Mouse (Mus musculus): ENCODE results near the gene Ror1. TPM values are rescaled to one million over a fixed set of nuclear protein-coding genes. Genes with fewer than 3 reads are reported as not detected.

The Ror1 gene
- polyA plus RNA-seq, 1 experiment from 2014 or later, result 13.0 TPM

DNA sequence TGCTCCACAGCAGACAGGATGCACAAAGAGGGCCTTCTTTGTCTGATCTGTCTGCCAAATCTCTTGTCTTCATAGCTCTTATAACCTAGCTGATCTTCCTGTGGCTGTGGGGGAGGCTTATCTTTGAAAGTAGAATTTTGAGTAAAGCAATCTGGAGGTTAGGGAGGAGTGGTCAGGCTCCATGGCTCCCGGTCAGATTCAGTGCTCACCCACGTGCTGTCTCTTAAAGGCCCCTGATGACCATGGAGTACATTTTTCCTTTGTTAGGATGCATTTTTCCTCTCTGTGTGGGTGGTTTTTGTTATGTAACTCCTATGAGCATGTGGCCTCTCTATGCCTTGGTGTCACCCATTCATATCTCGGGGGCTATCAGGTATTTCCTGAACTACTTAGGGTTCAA is 71.3 kb downstream of the Ror1 start:
- Histone ChIP-seq H3K4me1 (replicated peaks; ENCODE audit: control insufficient read depth, insufficient read depth, low read length) (peaks cover 36% of the 10 kb centered on the region), H3K27ac (ENCODE audit: low read length) (no peak overlapping the region), H3K9ac (ENCODE audit: low read length) (no peak overlapping the region), H3K9me3 (ENCODE audit: control insufficient read depth, low read length) (no peaks in the 10 kb centered on the region), H3K27me3 (ENCODE audit: control insufficient read depth, insufficient read depth, low read depth, low read length) (no peaks in the 10 kb centered on the region), H3K4me2 (ENCODE audit: low read depth, low read length) (no peak overlapping the region), H3K4me3 (ENCODE audit: low read length) (no peak overlapping the region), H3K36me3 (ENCODE audit: control insufficient read depth, insufficient read depth, low read length) (no peaks in the 10 kb centered on the region)
- no peak for ATAC-seq (ENCODE audit: low read depth)
- 28% methylated on average over 3 of the region's 3 CpGs for WGBS

DNA sequence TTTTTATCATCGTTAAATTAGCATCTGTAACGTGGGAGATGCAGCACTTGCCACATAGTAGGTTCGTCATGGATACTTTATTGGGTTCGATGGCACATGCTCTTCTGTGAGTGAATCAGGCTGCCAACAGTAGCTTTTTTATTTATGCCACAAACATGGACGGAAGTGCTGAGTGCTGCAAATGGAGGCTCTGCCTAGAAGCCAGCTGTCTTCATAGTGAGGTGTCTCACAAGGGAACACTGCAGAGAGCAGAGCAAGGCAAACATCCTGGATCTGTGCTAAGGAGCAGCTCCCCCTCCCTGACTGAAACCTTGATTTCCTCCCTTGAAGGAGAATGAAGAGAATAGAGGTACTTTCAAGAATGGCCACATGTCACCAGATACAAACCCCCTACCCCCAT is 74.1 kb downstream of the Ror1 start:
- Histone ChIP-seq H3K4me3 (ENCODE audit: low read length) (no peak overlapping the region; the same call in 1 of the 2 replicates), H3K9ac (ENCODE audit: low read length) (no peak overlapping the region), H3K4me2 (ENCODE audit: low read depth, low read length) (peak overlapping the region; percentile 44; the same call in 1 of the 2 replicates), H3K27ac (ENCODE audit: low read length) (peak overlapping the region; percentile 74), H3K9me3 (ENCODE audit: control insufficient read depth, low read length) (no peaks in the 10 kb centered on the region), H3K4me1 (replicated peaks; ENCODE audit: control insufficient read depth, insufficient read depth, low read length) (peaks cover 36% of the 10 kb centered on the region), H3K36me3 (ENCODE audit: control insufficient read depth, insufficient read depth, low read length) (no peaks in the 10 kb centered on the region), H3K27me3 (ENCODE audit: control insufficient read depth, insufficient read depth, low read depth, low read length) (no peaks in the 10 kb centered on the region)
- peak; percentile 70 for ATAC-seq (ENCODE audit: low read depth)
- 47% methylated on average over 5 of the region's 5 CpGs for WGBS

DNA sequence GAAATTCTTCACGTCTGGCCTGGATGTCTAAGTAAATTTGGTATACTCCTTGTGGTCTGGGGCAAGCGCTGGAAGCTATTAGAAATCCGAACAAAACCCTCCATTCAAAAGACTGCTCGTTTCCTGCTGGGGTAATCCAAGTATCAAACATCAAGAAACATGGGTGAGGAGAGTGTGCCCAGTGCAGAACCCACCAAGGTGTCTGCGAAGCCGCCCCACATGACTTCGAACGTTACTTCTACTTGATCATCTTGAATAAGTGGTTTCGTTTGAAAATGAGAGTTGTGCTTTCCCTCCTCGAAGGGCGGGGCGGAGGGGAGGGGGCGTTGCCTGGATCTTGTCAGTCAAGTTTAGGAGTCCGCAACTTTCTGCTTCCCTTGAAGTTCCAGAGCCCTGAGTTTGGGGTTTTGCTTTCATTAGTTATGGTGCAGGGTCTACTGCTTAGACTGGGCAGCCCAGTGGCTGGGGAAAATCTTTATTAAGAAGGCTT is 74.6 kb downstream of the Ror1 start:
- peak overlapping the region; percentile 36 for H3K4me3 ChIP-seq (ENCODE audit: low read length)
- H3K27me3 ChIP-seq (ENCODE audit: control insufficient read depth, insufficient read depth, low read depth, low read length), result no peaks in the 10 kb centered on the region
- H3K4me1 ChIP-seq (replicated peaks; ENCODE audit: control insufficient read depth, insufficient read depth, low read length), result peaks cover 34% of the 10 kb centered on the region
- H3K4me2 ChIP-seq (ENCODE audit: low read depth, low read length), result peak overlapping the region; percentile 44
- H3K36me3 ChIP-seq (ENCODE audit: control insufficient read depth, insufficient read depth, low read length), result no peaks in the 10 kb centered on the region
- WGBS, result 38% methylated on average over 14 of the region's 14 CpGs
- ATAC-seq (ENCODE audit: low read depth), result peak; percentile 30; the same call in 1 of the 2 replicates
- no peaks in the 10 kb centered on the region for H3K9me3 ChIP-seq (ENCODE audit: control insufficient read depth, low read length)
- no peak overlapping the region for H3K9ac ChIP-seq (ENCODE audit: low read length)
- H3K27ac ChIP-seq (ENCODE audit: low read length), result peak overlapping the region; percentile 74

DNA sequence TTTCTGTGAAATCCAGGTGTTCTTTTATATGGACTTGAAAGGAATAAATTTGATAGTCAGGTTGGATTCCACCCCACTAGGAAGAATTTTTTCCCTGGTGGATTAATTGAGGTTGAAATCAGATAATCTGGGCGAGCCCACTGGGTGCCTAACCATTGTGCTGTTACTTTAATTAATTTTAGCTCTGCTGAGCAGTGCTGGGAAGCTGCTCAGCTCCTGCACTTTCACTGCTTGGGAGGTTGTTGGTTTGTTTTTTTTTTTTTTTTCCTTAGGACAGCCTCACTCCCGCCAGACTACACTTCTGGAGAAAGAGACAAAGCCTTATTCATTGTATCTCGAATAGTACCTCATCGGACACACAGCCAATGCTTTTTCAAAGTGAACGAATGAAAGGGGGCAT is 75.2 kb downstream of the Ror1 start:
- Histone ChIP-seq H3K27ac (ENCODE audit: low read length) (no peak overlapping the region), H3K27me3 (ENCODE audit: control insufficient read depth, insufficient read depth, low read depth, low read length) (no peaks in the 10 kb centered on the region), H3K4me2 (ENCODE audit: low read depth, low read length) (peak overlapping the region; percentile 44), H3K36me3 (ENCODE audit: control insufficient read depth, insufficient read depth, low read length) (no peaks in the 10 kb centered on the region), H3K4me1 (replicated peaks; ENCODE audit: control insufficient read depth, insufficient read depth, low read length) (peaks cover 32% of the 10 kb centered on the region), H3K9ac (ENCODE audit: low read length) (no peak overlapping the region), H3K9me3 (ENCODE audit: control insufficient read depth, low read length) (no peaks in the 10 kb centered on the region), H3K4me3 (ENCODE audit: low read length) (no peak overlapping the region)
- ATAC-seq (ENCODE audit: low read depth), result no peak
- WGBS, result 51% methylated on average over 5 of the region's 5 CpGs

DNA sequence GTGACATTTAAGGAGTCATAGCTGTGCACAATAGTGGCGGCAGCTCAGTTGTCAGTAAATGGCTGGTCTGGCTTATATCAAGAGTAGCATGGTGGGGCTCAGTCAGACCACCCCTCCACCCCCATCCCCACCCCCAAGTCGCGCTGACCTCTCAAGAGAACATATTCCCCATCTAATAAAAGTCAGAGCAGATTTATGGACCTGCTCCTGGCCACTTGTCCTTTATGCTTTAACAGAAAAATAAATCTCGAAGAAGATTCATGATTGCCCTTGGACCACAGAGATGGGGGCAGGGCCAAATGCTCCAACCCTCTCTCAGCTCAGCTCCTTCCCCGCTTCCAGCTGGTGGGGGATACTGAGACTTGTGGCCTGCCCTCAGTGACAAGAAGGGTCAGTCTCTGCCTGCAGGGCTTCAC is 75.9 kb downstream of the Ror1 start:
- no peak overlapping the region for H3K4me3 ChIP-seq (ENCODE audit: low read length)
- H3K4me2 ChIP-seq (ENCODE audit: low read depth, low read length), result no peak overlapping the region
- H3K36me3 ChIP-seq (ENCODE audit: control insufficient read depth, insufficient read depth, low read length), result no peaks in the 10 kb centered on the region
- ATAC-seq (ENCODE audit: low read depth), result no peak
- no peak overlapping the region for H3K27ac ChIP-seq (ENCODE audit: low read length)
- no peak overlapping the region for H3K9ac ChIP-seq (ENCODE audit: low read length)
- WGBS, result 53% methylated on average over 5 of the region's 5 CpGs
- H3K27me3 ChIP-seq (ENCODE audit: control insufficient read depth, insufficient read depth, low read depth, low read length), result no peaks in the 10 kb centered on the region
- no peaks in the 10 kb centered on the region for H3K9me3 ChIP-seq (ENCODE audit: control insufficient read depth, low read length)
- H3K4me1 ChIP-seq (replicated peaks; ENCODE audit: control insufficient read depth, insufficient read depth, low read length), result peaks cover 32% of the 10 kb centered on the region

DNA sequence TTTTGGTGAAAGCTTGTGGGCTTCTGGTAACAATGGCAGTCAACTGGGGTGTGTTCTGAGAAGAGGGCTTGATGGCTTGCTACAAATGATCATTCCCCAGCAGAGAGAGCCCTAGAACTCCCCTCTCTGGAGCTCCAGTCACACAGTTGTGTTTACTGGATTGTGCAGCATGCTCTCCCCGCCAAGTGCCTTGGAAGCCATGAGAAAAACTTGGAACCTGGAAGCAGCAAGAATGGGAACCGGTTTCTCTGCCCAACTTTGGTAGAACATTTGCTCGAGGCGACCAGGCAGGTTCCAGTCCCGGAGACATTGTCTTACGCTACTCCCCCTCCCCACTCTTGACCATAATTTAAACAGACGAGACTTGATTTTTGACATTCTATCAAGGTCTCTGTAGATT is 80.0 kb downstream of the Ror1 start:
- Histone ChIP-seq H3K9ac (ENCODE audit: low read length) (no peak overlapping the region), H3K36me3 (ENCODE audit: control insufficient read depth, insufficient read depth, low read length) (no peaks in the 10 kb centered on the region), H3K9me3 (ENCODE audit: control insufficient read depth, low read length) (no peaks in the 10 kb centered on the region), H3K4me1 (replicated peaks; ENCODE audit: control insufficient read depth, insufficient read depth, low read length) (peaks cover 13% of the 10 kb centered on the region), H3K4me2 (ENCODE audit: low read depth, low read length) (no peak overlapping the region), H3K27ac (ENCODE audit: low read length) (no peak overlapping the region), H3K4me3 (ENCODE audit: low read length) (no peak overlapping the region), H3K27me3 (ENCODE audit: control insufficient read depth, insufficient read depth, low read depth, low read length) (no peaks in the 10 kb centered on the region)
- WGBS, result 72% methylated on average over 7 of the region's 7 CpGs
- no peak for ATAC-seq (ENCODE audit: low read depth)

DNA sequence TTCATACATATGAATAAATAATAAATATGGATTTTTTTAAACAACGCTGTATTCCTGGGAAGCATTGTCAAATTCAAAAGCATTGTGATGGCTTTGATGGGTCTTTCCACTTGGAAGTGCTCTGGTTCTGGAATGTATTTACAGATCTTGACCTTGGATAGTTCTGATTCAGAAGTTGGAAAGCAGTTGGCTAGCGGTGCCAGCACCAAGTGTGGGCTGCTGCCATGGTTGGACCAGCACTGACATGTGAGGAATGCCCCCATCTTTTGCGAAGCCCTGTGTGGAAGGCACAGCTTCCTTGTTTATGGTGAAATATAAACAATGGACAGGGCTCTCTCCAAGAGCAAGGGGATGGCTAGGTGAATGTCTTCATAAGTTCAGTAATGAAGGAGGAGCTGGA is 82.7 kb downstream of the Ror1 start:
- no peak overlapping the region for H3K9ac ChIP-seq (ENCODE audit: low read length)
- H3K4me3 ChIP-seq (ENCODE audit: low read length), result no peak overlapping the region
- no peaks in the 10 kb centered on the region for H3K36me3 ChIP-seq (ENCODE audit: control insufficient read depth, insufficient read depth, low read length)
- ATAC-seq (ENCODE audit: low read depth), result no peak
- H3K4me2 ChIP-seq (ENCODE audit: low read depth, low read length), result no peak overlapping the region
- H3K9me3 ChIP-seq (ENCODE audit: control insufficient read depth, low read length), result no peaks in the 10 kb centered on the region
- H3K27ac ChIP-seq (ENCODE audit: low read length), result no peak overlapping the region
- 51% methylated on average over 3 of the region's 3 CpGs for WGBS
- peaks cover 18% of the 10 kb centered on the region for H3K4me1 ChIP-seq (replicated peaks; ENCODE audit: control insufficient read depth, insufficient read depth, low read length)
- no peaks in the 10 kb centered on the region for H3K27me3 ChIP-seq (ENCODE audit: control insufficient read depth, insufficient read depth, low read depth, low read length)

DNA sequence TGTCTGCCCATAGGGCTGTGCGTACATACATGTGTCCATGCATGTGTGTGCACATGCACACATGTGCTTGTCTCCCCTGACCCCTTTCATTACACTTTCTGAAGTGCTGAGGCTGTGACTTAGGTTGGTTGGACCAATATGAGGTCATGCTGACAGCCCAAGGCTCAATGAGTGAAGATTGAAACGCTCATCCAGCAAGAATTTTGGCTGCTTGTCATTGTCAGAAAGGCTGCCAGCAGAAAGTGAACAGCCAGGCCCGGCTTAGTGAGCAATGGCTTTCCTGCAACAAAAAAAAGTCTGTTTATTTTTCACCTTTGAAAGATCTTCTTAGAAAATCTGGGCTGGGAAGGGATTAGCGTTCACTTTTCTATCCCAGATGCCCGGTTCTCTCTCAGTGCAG is 86.1 kb downstream of the Ror1 start:
- ATAC-seq (ENCODE audit: low read depth), result peak; percentile 37; the same call in 1 of the 2 replicates
- WGBS, result 41% methylated on average over 5 of the region's 5 CpGs
- no peak overlapping the region for H3K4me3 ChIP-seq (ENCODE audit: low read length)
- H3K4me1 ChIP-seq (replicated peaks; ENCODE audit: control insufficient read depth, insufficient read depth, low read length), result peaks cover 14% of the 10 kb centered on the region
- H3K9me3 ChIP-seq (ENCODE audit: control insufficient read depth, low read length), result no peaks in the 10 kb centered on the region
- no peak overlapping the region for H3K4me2 ChIP-seq (ENCODE audit: low read depth, low read length)
- no peaks in the 10 kb centered on the region for H3K27me3 ChIP-seq (ENCODE audit: control insufficient read depth, insufficient read depth, low read depth, low read length)
- no peak overlapping the region for H3K9ac ChIP-seq (ENCODE audit: low read length)
- H3K36me3 ChIP-seq (ENCODE audit: control insufficient read depth, insufficient read depth, low read length), result no peaks in the 10 kb centered on the region
- H3K27ac ChIP-seq (ENCODE audit: low read length), result no peak overlapping the region

DNA sequence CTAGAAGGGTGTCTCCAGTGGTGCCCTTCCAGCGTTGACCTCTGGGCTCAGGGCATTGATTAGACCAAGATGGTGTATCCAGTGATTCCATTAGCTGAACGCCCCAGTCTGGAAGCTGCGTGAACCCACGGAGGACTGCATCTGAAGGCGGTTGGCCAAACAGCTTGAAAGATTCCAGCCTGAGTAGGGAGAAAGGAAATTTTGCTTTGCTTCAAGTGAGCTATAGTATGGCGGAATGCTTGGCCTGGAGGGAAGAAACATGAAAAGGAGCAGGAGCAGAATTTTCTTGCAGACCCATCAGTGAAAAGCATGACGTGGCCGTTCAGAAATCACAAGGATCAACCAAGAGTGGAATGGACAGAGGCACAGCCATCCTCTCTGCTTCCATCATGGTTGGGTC is 91.2 kb downstream of the Ror1 start:
- Histone ChIP-seq H3K4me2 (ENCODE audit: low read depth, low read length) (no peak overlapping the region), H3K9ac (ENCODE audit: low read length) (no peak overlapping the region), H3K27me3 (ENCODE audit: control insufficient read depth, insufficient read depth, low read depth, low read length) (no peaks in the 10 kb centered on the region), H3K36me3 (ENCODE audit: control insufficient read depth, insufficient read depth, low read length) (no peaks in the 10 kb centered on the region), H3K4me3 (ENCODE audit: low read length) (no peak overlapping the region), H3K27ac (ENCODE audit: low read length) (no peak overlapping the region), H3K4me1 (replicated peaks; ENCODE audit: control insufficient read depth, insufficient read depth, low read length) (peaks cover 24% of the 10 kb centered on the region), H3K9me3 (ENCODE audit: control insufficient read depth, low read length) (no peaks in the 10 kb centered on the region)
- ATAC-seq (ENCODE audit: low read depth), result no peak
- WGBS, result 83% methylated on average over 8 of the region's 8 CpGs

Measured in lung, embryonic 16.5 days (tissue).